Mouse (Mus musculus): ENCODE measurements around the gene Tbx4. TPM values are rescaled to one million over a fixed set of nuclear protein-coding genes. Genes with fewer than 3 reads are reported as not detected.

Tbx4 gene
- polyA plus RNA-seq, 2 experiments, result 0.08 TPM; not detected in 1

- Histone ChIP-seq H3K4me1 (replicated peaks; ENCODE audit: control insufficient read depth in 2 of 2, insufficient read depth in 2 of 2, low read length in 1 of 2) (no peaks in the 10 kb centered on the region), H3K4me3 (ENCODE audit: insufficient read depth in 1 of 2, low read depth in 2 of 2, low read length in 2 of 2) (no peak overlapping the region), H3K9ac (replicated peaks) (no peak overlapping the region), H3K27ac (no peak overlapping the region), H3K4me2 (ENCODE audit: low read depth) (no peak overlapping the region), H3K9me3 (ENCODE audit: control insufficient read depth, low read length) (no peaks in the 10 kb centered on the region), H3K36me3 (replicated peaks; ENCODE audit: control insufficient read depth, insufficient read depth, low read depth) (no peaks in the 10 kb centered on the region), H3K27me3 (ENCODE audit: control insufficient read depth, insufficient read depth, low read length) (peaks cover 98% of the 10 kb centered on the region)
- DNase-seq (ENCODE audit: low read depth in 3 of 3, low spot score in 3 of 3), result no peak
- WGBS (ENCODE audit: insufficient replicate concordance), result 2% methylated on average over 6 of the region's 6 CpGs
- TF ChIP-seq CTCF (IDR thresholded peaks at IDR 0.05; ENCODE audit: low read depth), result no peak
- TF ChIP-seq EP300 (IDR thresholded peaks at IDR 0.05; ENCODE audit: low read depth), result no peak
- ATAC-seq (ENCODE audit: insufficient read depth), result no peak
Observed at GRCm38 (mm10) chr11:85892771-85893170, 6.5 kb downstream of the Tbx4 start.

GRCm38 (mm10) chr11:85893400-85894135 is 7.3 kb downstream of the Tbx4 start:
- TF ChIP-seq EP300 (IDR thresholded peaks at IDR 0.05; ENCODE audit: low read depth) (no peak), CTCF (IDR thresholded peaks at IDR 0.05; ENCODE audit: low read depth) (no peak)
- Histone ChIP-seq H3K4me2 (ENCODE audit: low read depth) (no peak overlapping the region), H3K9ac (replicated peaks) (no peak overlapping the region), H3K4me3 (ENCODE audit: insufficient read depth in 1 of 2, low read depth in 2 of 2, low read length in 2 of 2) (no peak overlapping the region), H3K27ac (no peak overlapping the region), H3K36me3 (replicated peaks; ENCODE audit: control insufficient read depth, insufficient read depth, low read depth) (no peaks in the 10 kb centered on the region), H3K9me3 (ENCODE audit: control insufficient read depth, low read length) (no peaks in the 10 kb centered on the region), H3K4me1 (replicated peaks; ENCODE audit: control insufficient read depth in 2 of 2, insufficient read depth in 2 of 2, low read length in 1 of 2) (no peaks in the 10 kb centered on the region), H3K27me3 (ENCODE audit: control insufficient read depth, insufficient read depth, low read length) (peaks cover 94% of the 10 kb centered on the region)
- no peak for ATAC-seq (ENCODE audit: insufficient read depth)
- no peak for DNase-seq (ENCODE audit: low read depth in 3 of 3, low spot score in 3 of 3)
- WGBS (ENCODE audit: insufficient replicate concordance), result 3% methylated on average over 13 of the region's 13 CpGs

GRCm38 (mm10) chr11:85894136-85894530 is 7.9 kb downstream of the Tbx4 start:
- no peak overlapping the region for H3K27ac ChIP-seq
- no peak overlapping the region for H3K4me3 ChIP-seq (ENCODE audit: insufficient read depth in 1 of 2, low read depth in 2 of 2, low read length in 2 of 2)
- DNase-seq (ENCODE audit: low read depth in 3 of 3, low spot score in 3 of 3) (no peak), ATAC-seq (ENCODE audit: insufficient read depth) (no peak)
- H3K4me2 ChIP-seq (ENCODE audit: low read depth), result no peak overlapping the region
- no peak overlapping the region for H3K9ac ChIP-seq (replicated peaks)
- TF ChIP-seq CTCF (IDR thresholded peaks at IDR 0.05; ENCODE audit: low read depth) (no peak), EP300 (IDR thresholded peaks at IDR 0.05; ENCODE audit: low read depth) (no peak)
- whole genome bisulfite sequencing (ENCODE audit: insufficient replicate concordance), result 4% methylated on average over 3 of the region's 3 CpGs
- no peaks in the 10 kb centered on the region for H3K36me3 ChIP-seq (replicated peaks; ENCODE audit: control insufficient read depth, insufficient read depth, low read depth)
- H3K27me3 ChIP-seq (ENCODE audit: control insufficient read depth, insufficient read depth, low read length), result peaks cover 89% of the 10 kb centered on the region
- H3K9me3 ChIP-seq (ENCODE audit: control insufficient read depth, low read length), result no peaks in the 10 kb centered on the region
- no peaks in the 10 kb centered on the region for H3K4me1 ChIP-seq (replicated peaks; ENCODE audit: control insufficient read depth in 2 of 2, insufficient read depth in 2 of 2, low read length in 1 of 2)

- no peak overlapping the region for H3K4me3 ChIP-seq (ENCODE audit: insufficient read depth in 1 of 2, low read depth in 2 of 2, low read length in 2 of 2)
- no peaks in the 10 kb centered on the region for H3K36me3 ChIP-seq (replicated peaks; ENCODE audit: control insufficient read depth, insufficient read depth, low read depth)
- TF ChIP-seq CTCF (IDR thresholded peaks at IDR 0.05; ENCODE audit: low read depth) (no peak), EP300 (IDR thresholded peaks at IDR 0.05; ENCODE audit: low read depth) (no peak)
- no peaks in the 10 kb centered on the region for H3K4me1 ChIP-seq (replicated peaks; ENCODE audit: control insufficient read depth in 2 of 2, insufficient read depth in 2 of 2, low read length in 1 of 2)
- WGBS (ENCODE audit: insufficient replicate concordance), result 2% methylated on average over 43 of the region's 43 CpGs
- H3K9me3 ChIP-seq (ENCODE audit: control insufficient read depth, low read length), result no peaks in the 10 kb centered on the region
- peaks cover 81% of the 10 kb centered on the region for H3K27me3 ChIP-seq (ENCODE audit: control insufficient read depth, insufficient read depth, low read length)
- ATAC-seq (ENCODE audit: insufficient read depth) (no peak), DNase-seq (ENCODE audit: low read depth in 3 of 3, low spot score in 3 of 3) (no peak)
- no peak overlapping the region for H3K27ac ChIP-seq
- H3K4me2 ChIP-seq (ENCODE audit: low read depth), result peak overlapping the region; percentile 20; the same call in 1 of the 2 replicates
- H3K9ac ChIP-seq (replicated peaks), result no peak overlapping the region
Observed at GRCm38 (mm10) chr11:85894731-85895545, 8.7 kb downstream of the Tbx4 start.

GRCm38 (mm10) chr11:85896335-85896985 is 10.2 kb downstream of the Tbx4 start:
- Histone ChIP-seq H3K36me3 (replicated peaks; ENCODE audit: control insufficient read depth, insufficient read depth, low read depth) (no peaks in the 10 kb centered on the region), H3K27ac (no peak overlapping the region), H3K4me2 (ENCODE audit: low read depth) (no peak overlapping the region), H3K4me3 (ENCODE audit: insufficient read depth in 1 of 2, low read depth in 2 of 2, low read length in 2 of 2) (no peak overlapping the region), H3K9me3 (ENCODE audit: control insufficient read depth, low read length) (no peaks in the 10 kb centered on the region), H3K27me3 (ENCODE audit: control insufficient read depth, insufficient read depth, low read length) (peaks cover 69% of the 10 kb centered on the region), H3K9ac (replicated peaks) (no peak overlapping the region), H3K4me1 (replicated peaks; ENCODE audit: control insufficient read depth in 2 of 2, insufficient read depth in 2 of 2, low read length in 1 of 2) (no peaks in the 10 kb centered on the region)
- ATAC-seq (ENCODE audit: insufficient read depth), result no peak
- WGBS (ENCODE audit: insufficient replicate concordance), result 32% methylated on average over 13 of the region's 13 CpGs
- TF ChIP-seq CTCF (IDR thresholded peaks at IDR 0.05; ENCODE audit: low read depth) (no peak), EP300 (IDR thresholded peaks at IDR 0.05; ENCODE audit: low read depth) (no peak)
- DNase-seq (ENCODE audit: low read depth in 3 of 3, low spot score in 3 of 3), result no peak
